8 mouse cellular contexts compared by ENCODE assay signal in genomic region chr1:191461811-191462491, GRCm38 (mm10). TPM values are rescaled to one million over a fixed set of nuclear protein-coding genes. Genes with fewer than 3 reads are reported as not detected.
DNase-seq lines count a peak whose midpoint lies in the region; ATAC-seq and TF ChIP-seq lines count a peak whose summit lies in the region.

No protein-coding gene starts in this region.

- peaks cover 55% of the 10 kb centered on the region for H3K4me1 ChIP-seq in heart, embryonic 16.5 days (ENCODE audit: control insufficient read depth, insufficient read depth, low read length)
- peaks cover 10% of the 10 kb centered on the region for H3K4me1 ChIP-seq in kidney, postnatal 0 days (replicated peaks; ENCODE audit: insufficient read depth, low read length)

- peak overlapping the region; percentile 52 for H3K4me2 ChIP-seq in heart, embryonic 16.5 days (ENCODE audit: low read depth, low read length)
- H3K4me2 ChIP-seq in kidney, postnatal 0 days (ENCODE audit: low read length), result peak overlapping the region; percentile 38

- ATAC-seq in heart, embryonic 16.5 days (replicated peaks; ENCODE audit: extremely low read depth, insufficient read depth, low FRiP score), result peak; percentile 89
- peak; percentile 87 for ATAC-seq in kidney, postnatal 0 days (replicated peaks; ENCODE audit: low FRiP score, low read depth)
- ATAC-seq in granulocyte monocyte progenitor cell, adult 5-6 weeks (replicated peaks; ENCODE audit: poor library complexity, severe bottlenecking), result no peak

- no peaks in the 10 kb centered on the region for H3K27me3 ChIP-seq in heart, embryonic 16.5 days (ENCODE audit: control insufficient read depth, insufficient read depth, low read length)
- H3K27me3 ChIP-seq in kidney, postnatal 0 days (ENCODE audit: insufficient read depth, low read length), result no peaks in the 10 kb centered on the region

- 8% methylated on average over 9 of the region's 9 CpGs for WGBS in heart, embryonic 16.5 days
- 6% methylated on average over 9 of the region's 9 CpGs for WGBS in kidney, postnatal 0 days

- no peak for TF ChIP-seq CTCF in kidney, postnatal 0 days (IDR thresholded peaks at IDR 0.05; ENCODE audit: low read depth)

- DNase-seq in urinary bladder, postnatal 14 days (ENCODE audit: low spot score), result peak; percentile 18
- DNase-seq in urinary bladder, postnatal 4 days (ENCODE audit: low spot score in 2 of 2), result no peak
- peak; percentile 82 for DNase-seq in kidney, postnatal 0 days (ENCODE audit: low spot score)
- DNase-seq in mesoderm, embryonic 11.5 days (ENCODE audit: low read depth, low spot score), result peak; percentile 55
- no peak for DNase-seq in thymus, postnatal 36 days
- no peak for DNase-seq in c-Kit-positive CD71-positive TER-119-positive erythroid progenitor cells, embryonic 14.5 days (ENCODE audit: low spot score)

- no peaks in the 10 kb centered on the region for H3K36me3 ChIP-seq in heart, embryonic 16.5 days (ENCODE audit: control insufficient read depth, insufficient read depth)
- H3K36me3 ChIP-seq in kidney, postnatal 0 days (ENCODE audit: insufficient read depth, low read length), result no peaks in the 10 kb centered on the region

- no peak overlapping the region for H3K4me3 ChIP-seq in heart, embryonic 16.5 days (ENCODE audit: low read length)
- no peak overlapping the region for H3K4me3 ChIP-seq in kidney, postnatal 0 days (replicated peaks; ENCODE audit: low read depth, low read length)

- peak overlapping the region; percentile 61 for H3K9ac ChIP-seq in heart, embryonic 16.5 days (ENCODE audit: low read length)
- H3K9ac ChIP-seq in kidney, postnatal 0 days (ENCODE audit: low read depth, low read length), result peak overlapping the region; percentile 32; the same call in 1 of the 2 replicates

- H3K27ac ChIP-seq in heart, embryonic 16.5 days (ENCODE audit: low read length), result peak overlapping the region; percentile 87
- H3K27ac ChIP-seq in kidney, postnatal 0 days, result peak overlapping the region; percentile 60; the same call in 1 of the 2 replicates

- no peaks in the 10 kb centered on the region for H3K9me3 ChIP-seq in heart, embryonic 16.5 days (replicated peaks; ENCODE audit: control insufficient read depth, low read length)
- no peaks in the 10 kb centered on the region for H3K9me3 ChIP-seq in kidney, postnatal 0 days (replicated peaks; ENCODE audit: low read length)

RNA-seq across cellular contexts. Expression of gene Ppp2r5a, which starts 58.9 kb away (rescaled TPM):
- 22.8 and 27.2 TPM in 2 replicates for polyA plus RNA-seq in heart, embryonic 16.5 days (2015; fragmentation: Nextera tagmentation; extraction: Ambion mirVana)
- 32.4 and 39.8 TPM in 2 replicates for polyA plus RNA-seq in kidney, postnatal 0 days (2015; fragmentation: Nextera tagmentation; extraction: Ambion mirVana)
- total RNA-seq in granulocyte monocyte progenitor cell, adult 5-6 weeks (2014; fragmentation: Nextera tagmentation), result 117 and 162 TPM in 2 replicates
- total RNA-seq in granulocyte monocyte progenitor cell, adult 5-6 weeks (2017), result 122 and 183 TPM in 2 replicates

Comparison
In these comparisons a context has a peak if more than half of its experiments do, and no peak if none do; other contexts are left out.
1. DNase-seq: peak in urinary bladder, postnatal 14 days (single experiment), kidney, postnatal 0 days (single experiment) and mesoderm, embryonic 11.5 days (single experiment); none in urinary bladder, postnatal 4 days (0 of 2), thymus, postnatal 36 days (0 of 2) and c-Kit-positive CD71-positive TER-119-positive erythroid progenitor cells, embryonic 14.5 days (single experiment).